Mouse (Mus musculus) cerebellum, adult (tissue): ENCODE data around the gene Mmp2.

Experiments used
- ATAC-seq: cut with Nextera tagmentation; 2 replicates; pipeline ENCODE4 v1.9.2; 2017; ENCODE audit warnings: mild to moderate bottlenecking, moderate library complexity, mixed read lengths; ENCODE audit not compliant: insufficient number of reproducible peaks, low FRiP score, low TSS enrichment

Mmp2 gene

DNA sequence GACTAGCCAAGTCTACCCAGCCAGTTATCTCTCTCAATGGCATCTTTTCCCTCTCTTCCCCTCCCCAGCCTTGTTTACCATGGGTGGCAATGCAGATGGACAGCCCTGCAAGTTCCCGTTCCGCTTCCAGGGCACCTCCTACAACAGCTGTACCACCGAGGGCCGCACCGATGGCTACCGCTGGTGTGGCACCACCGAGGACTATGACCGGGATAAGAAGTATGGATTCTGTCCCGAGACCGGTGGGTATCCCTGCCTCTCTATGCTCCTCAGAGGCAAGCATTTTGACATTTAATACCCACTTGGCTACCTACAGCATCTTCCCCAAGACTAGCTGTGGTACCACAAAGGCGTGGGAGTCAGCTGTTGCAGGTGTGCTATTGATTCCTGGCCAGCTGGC is 8.8 kb downstream of the Mmp2 start:
- no peak for ATAC-seq

GRCm38 (mm10) chr8:92838616-92839015 is 11.5 kb downstream of the Mmp2 start:
- no peak for ATAC-seq

DNA sequence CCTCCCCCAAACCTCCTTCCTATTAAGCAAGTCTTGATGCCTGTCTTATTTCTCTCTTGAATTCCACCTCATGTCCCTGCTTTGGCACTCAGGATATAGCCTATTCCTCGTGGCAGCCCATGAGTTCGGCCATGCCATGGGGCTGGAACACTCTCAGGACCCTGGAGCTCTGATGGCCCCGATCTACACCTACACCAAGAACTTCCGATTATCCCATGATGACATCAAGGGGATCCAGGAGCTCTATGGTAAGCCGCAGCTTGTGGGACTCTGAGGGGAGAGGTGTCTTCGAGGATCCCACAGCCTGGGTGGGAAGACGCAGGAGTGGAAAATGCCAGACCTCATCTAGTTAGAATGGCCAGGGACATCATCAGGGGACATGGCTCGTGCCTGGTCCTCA is 12.1 kb downstream of the Mmp2 start:
- ATAC-seq, result no peak

GRCm38 (mm10) chr8:92839876-92840275 is 12.8 kb downstream of the Mmp2 start:
- no peak for ATAC-seq

DNA sequence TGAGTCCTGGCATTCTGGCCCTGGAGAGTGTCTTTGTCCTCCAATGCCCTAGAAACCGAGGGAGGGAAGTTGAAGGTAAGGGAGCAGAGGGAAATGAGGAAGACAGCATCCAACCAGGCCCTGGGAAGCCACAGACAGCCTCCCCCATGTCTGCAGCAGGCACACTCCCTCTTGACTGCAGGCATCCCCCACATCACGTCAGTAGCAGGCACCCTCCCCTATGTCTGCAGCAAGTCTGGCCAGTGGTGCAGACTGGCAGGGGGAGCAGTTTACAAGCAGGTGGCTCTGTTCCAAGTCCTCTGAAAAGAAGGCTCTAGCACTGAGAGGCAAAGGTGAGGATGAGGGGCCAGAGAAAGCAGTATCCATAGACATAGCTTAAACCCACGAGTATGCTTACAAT is 19.6 kb downstream of the Mmp2 start:
- no peak for ATAC-seq

- ATAC-seq, result no peak
These were observed 20.2 kb downstream of the Mmp2 start for GRCm38 (mm10) chr8:92847299-92847698.

GRCm38 (mm10) chr8:92849261-92849660 is 22.2 kb downstream of the Mmp2 start:
- ATAC-seq, result no peak

GRCm38 (mm10) chr8:92850239-92850638 is 23.1 kb downstream of the Mmp2 start:
- ATAC-seq, result peak; percentile 12; the same call in 1 of the 2 replicates

GRCm38 (mm10) chr8:92851381-92851780 is 24.3 kb downstream of the Mmp2 start:
- no peak for ATAC-seq

GRCm38 (mm10) chr8:92853188-92853983 is 26.3 kb downstream of the Mmp2 start:
- ATAC-seq, result no peak

GRCm38 (mm10) chr8:92854673-92855072 is 27.6 kb downstream of the Mmp2 start:
- ATAC-seq, result no peak

DNA sequence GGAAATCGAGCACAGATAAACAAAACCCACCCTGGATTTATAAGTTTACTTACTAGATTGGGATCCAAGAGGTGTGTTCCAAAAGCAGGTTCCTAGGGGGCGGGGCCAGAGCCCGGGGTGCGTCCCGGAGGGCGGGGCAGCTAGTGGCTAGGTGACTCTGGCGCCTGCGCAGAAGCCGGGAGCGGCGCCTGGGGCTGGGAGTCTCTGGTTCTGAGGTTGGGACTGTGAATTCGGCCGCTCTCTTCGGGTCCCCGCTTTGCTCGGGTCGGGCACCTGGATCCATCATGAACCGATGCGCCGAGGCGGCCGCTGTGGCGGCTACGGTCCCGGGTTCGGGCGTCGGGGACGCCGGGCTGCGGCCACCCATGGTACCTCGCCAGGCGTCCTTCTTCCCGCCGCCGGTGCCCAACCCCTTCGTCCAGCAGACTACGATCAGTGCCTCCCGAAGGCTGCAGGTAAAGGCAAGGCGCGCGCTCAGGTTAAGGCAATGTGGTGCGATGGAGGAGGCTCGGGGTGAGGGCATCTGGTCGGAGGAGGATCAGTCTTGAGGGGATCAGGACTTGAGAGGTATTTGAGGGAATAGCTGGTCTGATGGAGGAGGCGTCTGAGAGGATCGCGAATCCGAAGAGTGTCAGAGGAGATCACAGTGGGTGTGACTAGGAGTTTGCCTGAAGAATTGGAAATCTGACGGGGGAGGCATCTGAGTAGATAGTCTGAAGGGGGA is 28.2 kb downstream of the Mmp2 start, which contains the start of gene Lpcat2:
Lpcat2 (plus strand) TSS at position 169 of the 724 bp plus-strand sequence.
- peak; percentile 27; the same call in 1 of the 2 replicates for ATAC-seq

DNA sequence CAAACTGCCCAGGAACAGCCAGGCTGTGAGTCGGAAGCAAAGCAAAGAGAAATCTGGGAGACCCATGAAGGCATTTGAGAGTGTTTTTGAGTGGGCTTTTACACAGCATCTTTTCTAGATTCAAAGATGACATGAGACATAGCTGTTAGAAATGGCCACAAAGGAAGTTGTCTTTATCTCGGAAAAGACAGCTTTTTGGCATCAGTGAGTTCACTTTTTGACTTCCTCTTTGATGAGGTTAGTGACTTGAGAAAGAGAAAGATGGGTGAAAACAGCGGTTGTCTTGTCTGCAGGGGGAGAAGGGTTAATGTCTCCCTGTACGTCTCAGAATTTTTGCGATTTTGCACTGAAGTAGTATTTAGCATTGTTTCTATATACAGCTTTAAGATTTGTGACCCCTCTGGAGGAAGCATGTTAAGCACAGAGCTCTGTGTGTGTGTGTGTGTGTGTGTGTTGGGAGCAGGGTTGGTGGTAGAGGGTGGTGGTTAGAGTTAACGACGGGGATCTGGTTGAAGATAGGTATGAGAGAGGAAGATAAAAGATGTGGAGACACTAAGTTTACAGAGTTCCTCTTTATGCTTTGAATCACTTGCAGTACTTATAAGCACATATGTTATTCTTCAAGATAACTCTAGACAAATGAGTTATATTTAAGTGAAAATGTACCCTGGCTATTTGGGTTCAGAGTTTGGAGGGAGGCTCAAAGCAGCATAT is 29.3 kb downstream of the Mmp2 start:
- no peak for ATAC-seq

- ATAC-seq, result no peak
These were observed 31.5 kb downstream of the Mmp2 start for GRCm38 (mm10) chr8:92858475-92859182.

DNA sequence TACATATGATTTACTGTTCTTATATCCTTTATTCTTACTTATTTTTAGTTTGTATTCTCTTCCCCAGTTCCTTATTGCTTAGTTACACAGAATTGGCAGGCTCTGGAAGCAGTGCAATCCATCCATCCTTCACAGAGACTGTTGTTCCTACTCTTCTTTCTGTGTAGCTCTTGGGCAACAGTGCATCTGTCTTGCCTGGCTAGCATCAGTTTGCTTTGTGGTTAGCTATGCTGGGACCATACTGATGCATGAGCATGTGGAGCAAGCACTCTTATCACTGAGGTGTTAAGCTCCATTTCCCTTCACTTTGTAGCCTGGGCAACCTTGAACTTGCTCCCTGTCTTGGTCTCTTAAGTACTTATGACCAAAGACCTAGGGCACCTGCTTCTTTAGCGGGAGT is 34.9 kb downstream of the Mmp2 start:
- ATAC-seq, result no peak

GRCm38 (mm10) chr8:92870281-92870680 is 43.2 kb downstream of the Mmp2 start:
- no peak for ATAC-seq

GRCm38 (mm10) chr8:92872063-92872759 is 45.1 kb downstream of the Mmp2 start:
- ATAC-seq, result no peak

- no peak for ATAC-seq
These were observed 48.7 kb downstream of the Mmp2 start for GRCm38 (mm10) chr8:92875795-92876194.

DNA sequence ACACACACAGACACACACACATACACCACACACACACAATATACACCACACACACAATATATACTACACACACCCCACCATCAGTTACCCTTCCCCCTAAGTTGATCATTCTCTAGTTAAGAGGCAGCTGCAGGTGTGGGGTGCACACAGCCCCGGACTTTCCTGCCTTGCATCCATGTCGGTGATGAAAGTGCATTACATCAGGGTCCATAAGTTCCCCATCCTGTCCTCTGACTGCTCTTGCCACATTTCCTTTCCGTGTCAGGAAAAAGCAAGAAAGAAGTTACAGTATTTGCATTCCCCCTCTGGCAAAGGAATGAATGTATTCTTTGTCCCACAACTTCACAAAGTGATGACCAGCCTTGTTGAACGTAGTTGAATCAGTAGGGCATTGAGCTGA is 54.2 kb downstream of the Mmp2 start:
- ATAC-seq, result no peak

- ATAC-seq, result no peak
These were observed 56.7 kb downstream of the Mmp2 start for GRCm38 (mm10) chr8:92883771-92884170.
